Mouse (Mus musculus): ENCODE results near the gene Alg2. TPM values are rescaled to one million over a fixed set of nuclear protein-coding genes. Genes with fewer than 3 reads are reported as not detected.

The Alg2 gene
- 4.7 and 12.4 TPM in 2 replicates for polyA plus RNA-seq (2012; ENCODE audit: low replicate concordance)

DNA sequence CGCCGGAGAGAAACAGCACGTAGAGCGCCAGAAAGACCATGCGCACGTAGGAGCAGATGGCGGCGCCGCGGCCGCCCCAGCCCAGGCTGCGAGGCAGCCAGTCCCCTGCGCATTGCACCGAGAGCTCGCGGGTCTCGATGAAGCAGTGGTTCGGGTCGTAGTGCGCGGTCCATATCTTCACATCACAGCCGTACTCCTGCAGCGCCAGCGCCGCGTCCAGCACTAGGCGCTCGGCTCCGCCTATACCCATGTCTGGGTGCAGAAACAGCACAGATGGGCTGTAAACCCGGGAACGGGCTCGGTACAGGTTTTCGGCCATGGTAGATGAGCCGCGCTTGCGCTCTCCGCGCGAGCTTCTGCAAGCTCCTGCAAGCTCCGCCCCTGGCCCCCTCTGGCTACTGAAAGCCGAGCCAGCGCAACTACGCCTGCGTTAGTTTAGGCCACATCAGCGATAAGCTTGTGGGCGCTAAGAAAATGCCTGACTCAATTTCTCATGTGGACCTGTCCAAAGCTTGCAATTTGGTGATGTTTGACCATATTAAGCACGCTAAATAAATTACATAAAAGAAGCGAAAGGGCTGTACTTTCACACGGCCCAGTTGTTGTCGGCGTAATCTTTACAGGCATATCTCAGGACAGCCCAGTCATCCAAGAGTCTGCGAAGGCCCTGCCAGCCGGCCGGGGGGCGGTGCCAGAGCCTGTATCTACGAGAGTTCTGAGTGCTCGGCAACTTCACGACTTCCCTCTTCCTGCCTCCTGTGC lies at the start of gene Alg2, which contains the start of gene Sec61b:
Alg2 (minus strand) TSS at position 366 of the 762 bp plus-strand sequence.
Sec61b (plus strand) TSS at position 691 of the 762 bp plus-strand sequence.

Other genes starting within 250 kb of the Alg2 start
- 2.8 and 3.1 TPM in 2 replicates for gene Tgfbr1, start 121.1 kb downstream of the Alg2 start, polyA plus RNA-seq (2012; ENCODE audit: low replicate concordance)
- 106 and 336 TPM in 2 replicates for gene Sec61b, start 325 bp upstream of the Alg2 start, polyA plus RNA-seq (2012; ENCODE audit: low replicate concordance)

All from hematopoietic multipotent progenitor cell, adult 10-12 weeks (in vitro differentiated cells).